Mouse (Mus musculus) kidney, adult 2 months (tissue): ENCODE measurements at regions not wholly inside any gene's neighbourhood (a gene's known extent, or its start where the extent isn't known, plus 50 kb on each side); places are given as distances from the start of the nearest gene placed in this dataset.
"Not testable (repeated sequence)": the region's sequence is repeated elsewhere in the genome, so short reads cannot be mapped to it uniquely, and the experiment has no call there.

Experiments
- DNase-seq: peaks from one replicate; pipeline ENCODE4 v3.0.0; 2021
- H3K27ac ChIP-seq: fragments of 200-500 bp; 2 replicates; pipeline ENCODE4 v1.5.1; 2012; ENCODE audit warnings: low read depth, low read length, control low read depth, inconsistent platforms; ENCODE audit not compliant: insufficient read depth
- H3K27me3 ChIP-seq: fragments of 200-500 bp; replicated peaks from 2 replicates; pipeline ENCODE4 v1.6.1; 2012; ENCODE audit warnings: mild to moderate bottlenecking, moderate library complexity, low read length, inconsistent platforms; ENCODE audit not compliant: control insufficient read depth, insufficient read depth
- H3K36me3 ChIP-seq: fragments of 200-500 bp; 2 replicates; pipeline ENCODE4 v1.6.1; 2012; ENCODE audit warnings: mild to moderate bottlenecking, moderate library complexity, low read length, inconsistent platforms; ENCODE audit not compliant: control insufficient read depth, insufficient read depth
- H3K4me1 ChIP-seq: fragments of 200-500 bp; 2 replicates; pipeline ENCODE4 v1.6.1; 2011; ENCODE audit warnings: low read length; ENCODE audit not compliant: control insufficient read depth, insufficient read depth
- H3K4me3 ChIP-seq: fragments of 200-500 bp; 2 replicates; pipeline ENCODE4 v1.5.1; 2011; ENCODE audit warnings: mild to moderate bottlenecking, low read depth, low read length, control low read depth; ENCODE audit not compliant: insufficient read depth
- CTCF ChIP-seq: fragments of 200-500 bp; conservative IDR thresholded peaks from 2 replicates; pipeline ENCODE4 v1.5.1; 2011; ENCODE audit warnings: low read depth, mild to moderate bottlenecking, control low read depth, low read length, moderate library complexity, mixed read lengths; ENCODE audit not compliant: insufficient read depth, insufficient read length
- POLR2A ChIP-seq: fragments of 200-500 bp; IDR thresholded peaks from one replicate; pipeline ENCODE4 v1.6.1; 2011; ENCODE audit warnings: low read depth, low read length, control low read depth
- WGBS: fragments of 180-500 bp; shearing (Covaris S2); methylation state at CpG from one replicate; pipeline ENCODE4 v1.1.7; 2018; 5-methylcytosine and 5-hydroxymethylcytosine counted together

DNA sequence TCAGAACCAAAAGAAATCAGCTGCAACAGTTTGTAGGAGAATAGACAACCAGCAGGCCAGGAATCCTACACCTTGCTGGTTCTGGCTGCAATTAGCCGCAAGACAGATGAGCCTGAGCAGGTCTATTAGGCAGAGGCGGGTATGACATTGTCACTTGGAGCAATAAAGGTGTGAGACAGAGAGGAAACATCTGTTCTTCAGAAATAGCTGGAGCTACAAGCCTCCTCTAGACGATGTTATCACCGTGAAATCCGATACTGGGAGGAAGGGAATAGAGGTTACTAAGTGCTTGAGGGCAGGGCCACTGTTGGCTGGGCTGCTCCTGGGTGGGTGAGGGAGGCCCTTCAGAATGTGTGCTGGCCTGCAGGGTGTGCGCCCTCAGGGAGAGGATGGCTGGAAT, 135.8 kb upstream of the Sulf2 start:
- peak; percentile 20 for DNase-seq
- H3K4me3 ChIP-seq = no peak overlapping the region

DNA sequence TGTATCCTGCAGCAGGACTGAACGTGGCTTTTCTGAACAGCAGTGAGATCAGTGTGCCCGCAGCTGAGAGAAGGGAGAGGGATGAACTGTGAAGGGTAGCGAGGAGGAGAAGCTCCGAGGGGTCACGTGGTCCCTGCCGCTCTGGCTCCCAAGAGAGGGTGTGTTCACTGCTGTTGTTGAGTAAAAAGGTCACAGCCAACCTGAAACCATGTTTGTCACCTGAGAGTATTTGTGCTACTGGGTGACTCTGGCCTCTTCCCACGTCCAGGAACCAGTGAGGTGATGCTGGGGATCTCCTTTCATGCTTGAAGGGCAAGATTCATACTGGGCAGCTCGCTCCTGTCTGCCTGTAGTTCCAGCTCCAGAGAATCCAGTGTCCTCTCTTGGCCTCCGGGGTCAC, 135.4 kb upstream of the Sulf2 start:
- 39% methylated on average over 9 of the region's 9 CpGs for WGBS
- Histone ChIP-seq H3K27ac (no peak overlapping the region), H3K36me3 (no peaks in the 10 kb centered on the region), H3K4me3 (no peak overlapping the region), H3K27me3 (no peaks in the 10 kb centered on the region), H3K4me1 (no peaks in the 10 kb centered on the region)
- no peak for TF ChIP-seq POLR2A
- no peak for TF ChIP-seq CTCF
- no peak for DNase-seq

More for the DNA sequence above, 135.8 kb upstream of the Sulf2 start:
- Histone ChIP-seq H3K4me1 (no peaks in the 10 kb centered on the region), H3K27ac (no peak overlapping the region), H3K36me3 (no peaks in the 10 kb centered on the region), H3K27me3 (no peaks in the 10 kb centered on the region)
- 50% methylated on average over 6 of the region's 6 CpGs for WGBS
- TF ChIP-seq POLR2A = no peak
- TF ChIP-seq CTCF = no peak

DNA sequence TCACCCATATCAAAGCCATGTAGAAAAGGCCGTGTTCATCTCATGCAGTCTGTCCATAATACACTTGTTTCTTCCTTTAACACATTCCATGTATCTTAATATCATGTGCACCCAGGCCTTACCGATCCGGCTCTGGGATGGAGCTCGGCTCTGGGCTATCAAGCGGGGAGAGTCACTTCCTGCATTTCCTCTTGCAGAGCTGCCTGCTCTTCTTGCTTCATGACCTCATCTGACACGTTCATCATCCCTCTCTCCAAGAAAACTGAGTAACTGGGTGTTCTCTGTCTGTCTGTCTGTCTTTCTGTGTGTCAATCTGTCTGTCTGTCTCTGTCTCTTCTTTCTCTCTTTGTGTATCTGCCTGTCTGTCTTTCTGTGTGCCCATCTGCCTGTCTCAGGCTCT, 133.7 kb upstream of the Sulf2 start:
- no peaks in the 10 kb centered on the region for H3K27me3 ChIP-seq
- H3K4me3 ChIP-seq = no peak overlapping the region
- no peaks in the 10 kb centered on the region for H3K36me3 ChIP-seq
- no peaks in the 10 kb centered on the region for H3K4me1 ChIP-seq
- no peak for TF ChIP-seq CTCF
- TF ChIP-seq POLR2A = no peak
- 51% methylated on average over 6 of the region's 6 CpGs for WGBS
- no peak for DNase-seq
- H3K27ac ChIP-seq = no peak overlapping the region

DNA sequence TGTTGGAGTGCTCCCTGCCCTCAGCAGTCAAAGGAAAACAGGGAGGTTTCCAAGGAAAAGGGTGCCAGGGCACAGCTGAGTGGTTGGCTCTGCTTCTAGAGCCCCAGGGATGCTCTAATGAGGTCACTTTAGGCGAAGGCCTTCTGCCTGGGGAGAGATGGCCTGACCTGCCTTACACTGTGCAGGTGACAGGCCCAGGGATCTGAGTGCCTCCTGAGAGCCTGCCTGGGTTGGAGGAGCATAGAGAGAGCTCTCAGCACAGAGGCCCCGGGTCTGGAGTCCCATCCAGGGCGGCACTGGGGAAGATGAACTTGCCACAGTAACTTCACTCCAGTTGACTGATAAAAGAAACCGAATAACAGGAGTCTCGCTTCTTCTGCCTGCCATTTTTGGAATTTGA, 125.7 kb upstream of the Sulf2 start:
- H3K4me3 ChIP-seq, H3K27me3 ChIP-seq, H3K4me1 ChIP-seq, H3K36me3 ChIP-seq, DNase-seq, H3K27ac ChIP-seq: not testable (repeated sequence)
- no CpG with 5 or more reads among the region's 5 CpGs for WGBS

DNA sequence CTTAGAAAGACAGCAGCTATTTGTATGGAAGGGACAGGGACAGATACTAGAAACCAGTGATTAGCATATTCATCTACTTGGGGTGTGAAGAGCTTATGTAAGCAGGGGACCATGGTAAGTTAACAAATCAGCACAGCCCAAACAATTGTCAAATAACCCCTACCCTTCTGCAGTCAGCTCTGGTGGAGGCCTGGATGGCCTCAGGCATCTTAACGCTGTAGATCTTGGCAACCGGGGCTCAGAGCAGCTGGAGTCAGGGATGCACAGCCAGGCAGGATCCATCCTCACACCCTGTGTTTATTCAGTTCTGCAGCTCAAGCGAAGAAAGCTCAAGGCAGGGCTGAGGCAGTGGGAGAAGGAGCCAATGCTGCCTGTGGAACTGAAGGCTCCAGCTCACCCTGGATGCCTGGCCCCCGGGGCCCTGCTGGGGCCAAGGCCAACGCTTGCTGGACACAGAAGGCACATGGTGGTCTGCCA, 125.2 kb upstream of the Sulf2 start:
- TF ChIP-seq POLR2A = no peak
- no peaks in the 10 kb centered on the region for H3K4me1 ChIP-seq
- no peaks in the 10 kb centered on the region for H3K36me3 ChIP-seq
- no peaks in the 10 kb centered on the region for H3K27me3 ChIP-seq
- WGBS = 66% methylated on average over 5 of the region's 5 CpGs
- no peak overlapping the region for H3K27ac ChIP-seq
- no peak overlapping the region for H3K4me3 ChIP-seq
- DNase-seq = no peak

DNA sequence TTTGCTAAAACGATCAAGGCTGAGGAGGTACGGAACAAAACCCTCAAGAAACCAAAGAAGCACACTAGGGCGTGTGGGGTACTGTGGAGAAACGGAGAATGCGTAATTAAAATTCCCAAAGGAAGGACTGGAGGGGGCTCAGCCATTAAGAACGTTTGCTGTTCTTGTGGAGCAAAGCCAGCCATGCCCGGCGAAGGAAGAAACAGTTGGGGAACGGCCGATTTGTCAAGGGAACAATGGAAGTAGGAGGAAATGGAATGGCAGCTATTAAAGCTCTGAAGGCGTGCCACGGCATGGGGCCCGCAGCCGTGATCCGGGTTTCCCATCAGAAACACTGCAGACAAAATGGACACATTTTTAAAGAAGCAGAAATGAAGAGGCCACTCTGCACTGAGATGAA, 124.2 kb upstream of the Sulf2 start:
- WGBS = 87% methylated on average over 15 of the region's 15 CpGs
- no peak for TF ChIP-seq POLR2A
- TF ChIP-seq CTCF = no peak
- H3K27me3 ChIP-seq = no peaks in the 10 kb centered on the region
- DNase-seq = no peak
- H3K4me1 ChIP-seq = no peaks in the 10 kb centered on the region
- no peaks in the 10 kb centered on the region for H3K36me3 ChIP-seq
- H3K4me3 ChIP-seq = no peak overlapping the region
- no peak overlapping the region for H3K27ac ChIP-seq

DNA sequence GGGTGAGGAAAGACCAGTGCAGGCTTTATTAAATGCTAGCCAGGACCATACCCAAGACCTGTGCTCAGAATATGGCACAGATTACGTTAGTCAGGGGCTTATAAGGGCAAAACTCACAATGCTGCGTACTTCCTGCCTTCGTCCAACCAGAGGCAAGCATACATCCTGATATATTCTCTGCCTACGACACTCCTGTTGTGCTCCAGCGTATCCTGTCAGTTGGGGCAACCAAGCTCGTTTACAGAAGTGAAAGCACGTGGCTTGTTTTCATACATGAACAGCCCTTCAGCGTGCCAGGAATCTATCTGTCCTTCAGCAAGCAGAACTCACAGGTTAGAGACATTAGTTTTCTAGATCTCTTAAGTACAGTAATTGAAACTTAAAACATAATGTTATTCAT, 119.9 kb upstream of the Sulf2 start:
- 85% methylated on average over 8 of the region's 8 CpGs for WGBS
- Histone ChIP-seq H3K27ac (no peak overlapping the region), H3K4me3 (no peak overlapping the region), H3K27me3 (no peaks in the 10 kb centered on the region), H3K4me1 (peaks cover 3% of the 10 kb centered on the region; the same call in 1 of the 2 replicates), H3K36me3 (no peaks in the 10 kb centered on the region)
- no peak for DNase-seq
- TF ChIP-seq POLR2A (no peak), CTCF (no peak)

DNA sequence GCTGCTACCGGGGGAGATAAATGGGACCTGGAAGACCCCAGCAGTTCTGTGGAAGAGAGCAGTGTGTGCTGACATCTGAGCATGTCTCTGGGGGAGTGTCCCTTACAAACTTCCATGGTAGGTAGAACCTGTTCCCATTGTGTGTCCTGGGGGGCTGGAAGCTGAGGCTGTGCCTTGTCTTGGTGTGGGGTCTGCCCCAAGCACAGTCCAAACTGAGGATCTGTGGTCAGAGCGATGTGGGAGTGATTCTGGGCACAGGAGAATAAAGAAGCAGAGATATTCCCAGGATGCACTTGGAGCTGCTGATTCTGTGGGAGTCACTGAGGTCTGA, 118.5 kb upstream of the Sulf2 start:
- Histone ChIP-seq H3K27ac (no peak overlapping the region), H3K4me1 (peaks cover 3% of the 10 kb centered on the region; the same call in 1 of the 2 replicates), H3K4me3 (no peak overlapping the region), H3K27me3 (no peaks in the 10 kb centered on the region), H3K36me3 (no peaks in the 10 kb centered on the region)
- WGBS = 53% methylated on average over 2 of the region's 2 CpGs
- no peak for DNase-seq
- TF ChIP-seq CTCF (no peak), POLR2A (no peak)
